Mouse (Mus musculus) olfactory bulb, adult 2 months (tissue): Measurements from ENCODE around the gene Cacna1d.

Experiments used
- CTCF ChIP-seq: fragments of 200-500 bp; IDR thresholded peaks from 2 replicates; pipeline ENCODE4 v1.5.1; 2012; ENCODE audit warnings: low read depth, mild to moderate bottlenecking, low read length, moderate library complexity; ENCODE audit not compliant: insufficient read depth
- POLR2A ChIP-seq: fragments of 200-500 bp; IDR thresholded peaks from 2 replicates; pipeline ENCODE4 v1.6.1; 2012; ENCODE audit warnings: mild to moderate bottlenecking, low read depth, low read length, moderate library complexity; ENCODE audit not compliant: insufficient read depth

GRCm38 (mm10) chr14:30528961-30529360 is 37.7 kb upstream of the Cacna1d start:
- TF ChIP-seq CTCF: no peak
- TF ChIP-seq POLR2A: no peak
